ENCODE assay signal across 11 mouse cellular contexts in the genomic region with DNA sequence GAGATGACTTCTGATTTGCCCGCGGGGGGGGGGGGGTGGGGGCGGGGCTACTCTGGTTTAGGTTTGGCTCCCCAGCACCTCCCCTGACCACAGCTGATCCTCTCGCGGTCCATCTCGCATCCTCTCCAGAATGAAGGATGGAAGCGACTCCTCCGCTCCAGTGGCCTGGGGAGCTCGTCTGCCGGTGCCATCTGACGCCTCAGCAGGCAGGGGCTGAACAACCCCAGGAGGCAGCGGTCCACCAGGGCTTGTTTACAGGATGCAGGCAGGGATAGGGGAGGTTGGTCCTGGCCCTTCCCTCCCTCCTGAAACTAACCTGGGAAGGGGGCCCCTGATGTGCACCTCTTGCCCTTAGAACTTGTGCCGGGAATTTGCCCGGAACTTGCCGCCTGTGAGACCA.
DNase-seq lines count a peak whose midpoint lies in the region; ATAC-seq lines count a peak whose summit lies in the region.
"Had no signal": no experiment of that assay in that cellular context is flagged by ENCODE, and none has a peak within 500 bp of the region (broad histone marks: within the 10 kb centered on the region; RNA-seq: fewer than 3 reads in every experiment).

No protein-coding gene starts in this region.

- no peak overlapping the region for H3K9ac ChIP-seq in heart, embryonic 14.5 days (ENCODE audit: low read length)
- H3K9ac ChIP-seq in neural tube, embryonic 13.5 days = peak overlapping the region; percentile 34; the same call in 1 of the 2 replicates
- no peak overlapping the region for H3K9ac ChIP-seq in embryonic facial prominence, embryonic 12.5 days

- no peak overlapping the region for H3K27ac ChIP-seq in heart, embryonic 14.5 days (replicated peaks in 1 of 2; ENCODE audit: control insufficient read depth in 1 of 2, insufficient read depth in 1 of 2, low read depth in 2 of 2, low read length in 2 of 2)
- no peak overlapping the region for H3K27ac ChIP-seq in neural tube, embryonic 13.5 days (replicated peaks)
- no peak overlapping the region for H3K27ac ChIP-seq in embryonic facial prominence, embryonic 12.5 days

- H3K27me3 ChIP-seq in heart, embryonic 14.5 days (ENCODE audit: control insufficient read depth, insufficient read depth, low read length) = peaks cover 13% of the 10 kb centered on the region
- H3K27me3 ChIP-seq in neural tube, embryonic 13.5 days = no peaks in the 10 kb centered on the region; the same call in 1 of the 2 replicates
- H3K27me3 ChIP-seq in embryonic facial prominence, embryonic 12.5 days = 0 out of 2 replicates have a peak, but pooled peaks cover 3% of the 10 kb centered on the region

- no peak overlapping the region for H3K4me3 ChIP-seq in heart, embryonic 14.5 days (ENCODE audit: control insufficient read depth in 1 of 2, insufficient read depth in 1 of 2, low read depth in 1 of 2, low read length in 2 of 2)
- H3K4me3 ChIP-seq in neural tube, embryonic 13.5 days = no peak overlapping the region
- H3K4me3 ChIP-seq in embryonic facial prominence, embryonic 12.5 days = no peak overlapping the region

- H3K36me3 ChIP-seq in heart, embryonic 14.5 days (ENCODE audit: control insufficient read depth, insufficient read depth, low read length) = no peaks in the 10 kb centered on the region
- H3K36me3 ChIP-seq in neural tube, embryonic 13.5 days = no peaks in the 10 kb centered on the region
- H3K36me3 ChIP-seq in embryonic facial prominence, embryonic 12.5 days = no peaks in the 10 kb centered on the region

- 9% methylated on average over 15 of the region's 15 CpGs for WGBS in heart, embryonic 14.5 days
- WGBS in neural tube, embryonic 13.5 days = 13% methylated on average over 14 of the region's 15 CpGs
- WGBS in embryonic facial prominence, embryonic 12.5 days = 15% methylated on average over 13 of the region's 15 CpGs

- H3K9me3 ChIP-seq in heart, embryonic 14.5 days (ENCODE audit: control insufficient read depth, low read length) = no peaks in the 10 kb centered on the region
- H3K9me3 ChIP-seq in neural tube, embryonic 13.5 days = no peaks in the 10 kb centered on the region
- H3K9me3 ChIP-seq in embryonic facial prominence, embryonic 12.5 days = no peaks in the 10 kb centered on the region

- no peak for DNase-seq in heart, adult 8-10 months (ENCODE audit: low spot score)
- no peak for DNase-seq in neural tube, embryonic 10.5 days (ENCODE audit: extremely low spot score, low spot score)
- no peak for DNase-seq in adrenal gland, postnatal 14 days
- no peak for DNase-seq in kidney, adult 9 months
- DNase-seq: adrenal gland, postnatal 10 days; gastrocnemius, postnatal 25 days; thymus, postnatal 14 days had no signal

- no peak for ATAC-seq in heart, embryonic 14.5 days (ENCODE audit: insufficient number of reproducible peaks, insufficient read depth, low FRiP score, low read depth)
- ATAC-seq in neural tube, embryonic 13.5 days (ENCODE audit: low read depth) = no peak
- no peak for ATAC-seq in embryonic facial prominence, embryonic 12.5 days (ENCODE audit: insufficient number of reproducible peaks, insufficient read depth, low FRiP score, low TSS enrichment)
- ATAC-seq: lung, postnatal 0 days had no signal

- H3K4me2 ChIP-seq in heart, embryonic 14.5 days (ENCODE audit: low read length) = peak overlapping the region; percentile 34
- H3K4me2 ChIP-seq in neural tube, embryonic 13.5 days = no peak overlapping the region
- H3K4me2 ChIP-seq in embryonic facial prominence, embryonic 12.5 days (replicated peaks) = peak overlapping the region; percentile 37

- peaks cover 8 to 22% of the 10 kb centered on the region in 2 experiments; a peak in 3 of 4 replicates for H3K4me1 ChIP-seq in heart, embryonic 14.5 days (ENCODE audit: control insufficient read depth in 2 of 2, insufficient read depth in 2 of 2, low read length in 2 of 2)
- H3K4me1 ChIP-seq in neural tube, embryonic 13.5 days (replicated peaks) = peaks cover 23% of the 10 kb centered on the region
- H3K4me1 ChIP-seq in embryonic facial prominence, embryonic 12.5 days = peaks cover 40% of the 10 kb centered on the region
